7 mouse cellular contexts compared by ENCODE assay signal in the genomic region with DNA sequence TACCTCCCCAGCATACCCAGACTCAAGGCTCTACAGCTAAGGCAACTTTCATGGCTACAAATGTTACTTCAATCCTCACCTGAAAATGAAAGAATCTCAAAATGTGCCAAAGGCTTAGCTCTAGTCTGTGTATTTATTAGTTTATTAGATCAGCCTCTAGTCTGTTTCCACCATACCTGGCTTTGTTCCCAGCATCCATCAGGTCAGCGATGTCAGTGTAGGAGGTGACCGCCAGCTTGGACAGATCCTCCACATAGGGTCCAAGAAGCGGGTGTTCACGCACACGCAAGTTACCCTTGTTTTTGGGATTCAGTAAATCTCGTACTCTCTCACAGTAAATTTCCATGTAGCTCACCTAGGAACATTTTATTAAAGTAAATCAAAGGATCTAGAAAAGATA.
"Had no signal": no experiment of that assay in that cellular context is flagged by ENCODE, and none has a peak within 500 bp of the region (broad histone marks: within the 10 kb centered on the region; RNA-seq: fewer than 3 reads in every experiment).

No protein-coding gene starts in this region.

- DNase-seq: lung, adult 2 months; lung, postnatal 14 days; lung, postnatal 36 days; right cerebral cortex, postnatal 14 days; thymus, adult 2 months; thymus, postnatal 25 days; thymus, postnatal 4 days had no signal
